Mouse (Mus musculus) stomach, postnatal 0 days (tissue): ENCODE measurements around the gene Jak1.

Experiments used
- CTCF ChIP-seq: IDR thresholded peaks from 2 replicates; pipeline ENCODE4 v1.5.1; 2016; ENCODE audit warnings: antibody characterized with exemption, low read depth, mild to moderate bottlenecking, moderate library complexity
- EP300 ChIP-seq: optimal IDR thresholded peaks from 2 replicates; pipeline ENCODE3; 2016; ENCODE audit warnings: antibody characterized with exemption

DNA sequence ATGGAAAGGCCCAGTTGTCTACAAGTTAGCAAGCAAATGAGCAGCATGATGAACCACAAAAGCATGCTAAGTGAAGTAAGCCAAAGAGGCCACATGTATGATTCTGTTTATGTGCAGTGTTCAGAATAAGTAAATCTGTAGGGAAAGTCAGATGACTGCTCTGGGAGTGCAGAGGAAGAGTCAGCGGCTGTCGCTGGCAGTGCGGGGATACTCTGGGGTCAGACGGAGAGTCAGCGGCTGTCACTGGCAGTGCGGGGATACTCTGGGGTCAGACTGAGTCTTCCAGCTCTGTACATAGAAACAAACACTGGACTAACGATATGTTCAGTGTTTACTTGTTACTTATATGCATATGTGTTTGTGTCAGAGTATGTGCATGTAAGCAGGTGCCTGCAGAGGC is 120.3 kb downstream of the Jak1 start:
- TF ChIP-seq CTCF (no peak), EP300 (no peak)
